In genomic region chr12:71135581-71135980, GRCm38 (mm10) we compare ENCODE assay signal across 9 mouse cellular contexts. TPM values are rescaled to one million over a fixed set of nuclear protein-coding genes. Genes with fewer than 3 reads are reported as not detected.
DNase-seq lines count a peak whose midpoint lies in the region; ATAC-seq and TF ChIP-seq lines count a peak whose summit lies in the region.
"Had no signal": no experiment of that assay in that cellular context is flagged by ENCODE, and none has a peak within 500 bp of the region (broad histone marks: within the 10 kb centered on the region; RNA-seq: fewer than 3 reads in every experiment).

No protein-coding gene starts in this region.

- H3K9ac ChIP-seq in lung, postnatal 0 days (replicated peaks; ENCODE audit: low read depth) = peak overlapping the region; percentile 89; the same call in 1 of the 2 replicates
- H3K9ac ChIP-seq in forebrain, embryonic 13.5 days = peak overlapping the region; percentile 90
- no peak overlapping the region for H3K9ac ChIP-seq in limb, embryonic 12.5 days (replicated peaks)
- peak overlapping the region; percentile 54 for H3K9ac ChIP-seq in stomach, embryonic 16.5 days (ENCODE audit: low read length)

- no peaks in the 10 kb centered on the region for H3K27me3 ChIP-seq in lung, postnatal 0 days (replicated peaks; ENCODE audit: insufficient read depth, low read length)
- no peaks in the 10 kb centered on the region for H3K27me3 ChIP-seq in forebrain, embryonic 13.5 days
- no peaks in the 10 kb centered on the region for H3K27me3 ChIP-seq in limb, embryonic 12.5 days
- H3K27me3 ChIP-seq in stomach, embryonic 16.5 days (ENCODE audit: control insufficient read depth, insufficient read depth, low read length) = no peaks in the 10 kb centered on the region

- peaks cover 3% of the 10 kb centered on the region; the same call in 1 of the 2 replicates for H3K4me1 ChIP-seq in lung, postnatal 0 days (ENCODE audit: insufficient read depth, low read depth, low read length)
- H3K4me1 ChIP-seq in lung, adult 2 months (ENCODE audit: control insufficient read depth, insufficient read depth, low read length) = peaks cover 6% of the 10 kb centered on the region; the same call in 1 of the 2 replicates
- peaks cover 39% of the 10 kb centered on the region for H3K4me1 ChIP-seq in forebrain, embryonic 13.5 days
- H3K4me1 ChIP-seq in limb, embryonic 12.5 days (replicated peaks) = peaks cover 26% of the 10 kb centered on the region
- peaks cover 16% of the 10 kb centered on the region for H3K4me1 ChIP-seq in stomach, embryonic 16.5 days (ENCODE audit: control insufficient read depth, insufficient read depth, low read length)

- WGBS in lung, postnatal 0 days = 15% methylated on average over 5 of the region's 5 CpGs
- WGBS in lung, adult 2 months = 17% methylated on average over 5 of the region's 5 CpGs
- 24% methylated on average over 5 of the region's 5 CpGs for WGBS in forebrain, embryonic 13.5 days
- 27% methylated on average over 5 of the region's 5 CpGs for WGBS in limb, embryonic 12.5 days
- 26% methylated on average over 5 of the region's 5 CpGs for WGBS in stomach, embryonic 16.5 days

- H3K36me3 ChIP-seq in lung, postnatal 0 days (ENCODE audit: insufficient read depth, low read length) = no peaks in the 10 kb centered on the region; the same call in 1 of the 2 replicates
- peaks cover 29% of the 10 kb centered on the region for H3K36me3 ChIP-seq in forebrain, embryonic 13.5 days (ENCODE audit: poor library complexity, severe bottlenecking)
- peaks cover 27% of the 10 kb centered on the region for H3K36me3 ChIP-seq in limb, embryonic 12.5 days
- peaks cover 3% of the 10 kb centered on the region; the same call in 1 of the 2 replicates for H3K36me3 ChIP-seq in stomach, embryonic 16.5 days (ENCODE audit: control insufficient read depth, insufficient read depth, low read length)

- H3K4me2 ChIP-seq in lung, postnatal 0 days (replicated peaks; ENCODE audit: low read depth, low read length) = peak overlapping the region; percentile 97
- H3K4me2 ChIP-seq in forebrain, embryonic 13.5 days = peak overlapping the region; percentile 93
- H3K4me2 ChIP-seq in limb, embryonic 12.5 days = peak overlapping the region; percentile 76
- peak overlapping the region; percentile 77 for H3K4me2 ChIP-seq in stomach, embryonic 16.5 days (ENCODE audit: low read depth, low read length)

- no peaks in the 10 kb centered on the region for H3K9me3 ChIP-seq in lung, postnatal 0 days (ENCODE audit: low read length)
- no peaks in the 10 kb centered on the region for H3K9me3 ChIP-seq in forebrain, embryonic 13.5 days (replicated peaks)
- no peaks in the 10 kb centered on the region for H3K9me3 ChIP-seq in limb, embryonic 12.5 days
- H3K9me3 ChIP-seq in stomach, embryonic 16.5 days (replicated peaks; ENCODE audit: control insufficient read depth, low read length) = no peaks in the 10 kb centered on the region

- TF ChIP-seq CTCF in lung, postnatal 0 days (IDR thresholded peaks at IDR 0.05) = no peak
- no peak for TF ChIP-seq CTCF in lung, adult 2 months (IDR thresholded peaks at IDR 0.05; ENCODE audit: insufficient read depth, low read length)

- no peak for TF ChIP-seq POLR2A in lung, adult 2 months (IDR thresholded peaks at IDR 0.05; ENCODE audit: borderline replicate concordance, extremely low read depth, low read depth, low read length)

- H3K27ac ChIP-seq in lung, postnatal 0 days (ENCODE audit: low read length) = no peak overlapping the region
- no peak overlapping the region for H3K27ac ChIP-seq in forebrain, embryonic 13.5 days
- no peak overlapping the region for H3K27ac ChIP-seq in limb, embryonic 12.5 days
- no peak overlapping the region for H3K27ac ChIP-seq in stomach, embryonic 16.5 days (ENCODE audit: low read length)

- no peak for TF ChIP-seq EP300 in lung, postnatal 0 days (IDR thresholded peaks at IDR 0.05)

- no peak for DNase-seq in lung, postnatal 0 days (ENCODE audit: low spot score)
- DNase-seq in lung, adult 2 months = no peak
- DNase-seq in left cerebral cortex, postnatal 4 days = no peak
- no peak for DNase-seq in adrenal gland, postnatal 4 days (ENCODE audit: low spot score in 2 of 2)
- DNase-seq in frontal cortex, postnatal 14 days (ENCODE audit: low spot score in 2 of 2) = no peak
- DNase-seq: lung, adult 18-20 months had no signal

- no peak for ATAC-seq in lung, postnatal 0 days
- no peak for ATAC-seq in forebrain, embryonic 13.5 days
- ATAC-seq in limb, embryonic 12.5 days (ENCODE audit: insufficient number of reproducible peaks, insufficient read depth, low FRiP score, low TSS enrichment, low read depth) = no peak
- no peak for ATAC-seq in stomach, embryonic 16.5 days (ENCODE audit: insufficient read depth, low FRiP score)

- intact Hi-C loops in left cerebral cortex, postnatal 4 days (cut with DNase I) = no loop called here

- H3K4me3 ChIP-seq in lung, postnatal 0 days (ENCODE audit: low read depth, low read length) = peak overlapping the region; percentile 80; the same call in 1 of the 2 replicates
- no peak overlapping the region for H3K4me3 ChIP-seq in lung, adult 2 months (replicated peaks; ENCODE audit: extremely low read depth, low read depth, low read length)
- peak overlapping the region; percentile 80 for H3K4me3 ChIP-seq in forebrain, embryonic 13.5 days
- peak overlapping the region; percentile 93 for H3K4me3 ChIP-seq in limb, embryonic 12.5 days (replicated peaks)
- H3K4me3 ChIP-seq in stomach, embryonic 16.5 days (replicated peaks; ENCODE audit: low read length) = peak overlapping the region; percentile 98

RNA-seq across cellular contexts. Expression of gene Timm9, which starts 0.9 kb away (rescaled TPM):
- 33.3 and 36.2 TPM in 2 replicates for polyA plus RNA-seq in lung, postnatal 0 days (2015; fragmentation: Nextera tagmentation; extraction: Ambion mirVana)
- polyA plus RNA-seq in lung, adult 2 months (2012; rRNA removed) = 6.2 and 7.9 TPM in 2 replicates
- 78.2 and 85.3 TPM in 2 replicates for polyA plus RNA-seq in forebrain, embryonic 13.5 days (2015; fragmentation: Nextera tagmentation; extraction: Ambion mirVana)
- 76.3 and 77.8 TPM in 2 replicates for polyA plus RNA-seq in limb, embryonic 12.5 days (2016; fragmentation: Nextera tagmentation; extraction: Ambion mirVana)
- polyA plus RNA-seq in stomach, embryonic 16.5 days (2015; fragmentation: Nextera tagmentation; extraction: Ambion mirVana) = 75.9 and 76.1 TPM in 2 replicates
- 10 to 100 TPM; 71.2 to 75.9 TPM for total RNA-seq in left cerebral cortex, postnatal 4 days (2021)
- total RNA-seq in adrenal gland, postnatal 4 days (2021) = 10 to 100 TPM; 53.4 to 55.1 TPM

RNA-seq across cellular contexts. Expression of gene 2700049A03Rik, which starts 1.1 kb away (rescaled TPM):
- polyA plus RNA-seq in lung, postnatal 0 days (2015; fragmentation: Nextera tagmentation; extraction: Ambion mirVana) = 8.1 TPM in 2 replicates
- 1.9 and 2.3 TPM in 2 replicates for polyA plus RNA-seq in lung, adult 2 months (2012; rRNA removed)
- 23.9 and 24.5 TPM in 2 replicates for polyA plus RNA-seq in forebrain, embryonic 13.5 days (2015; fragmentation: Nextera tagmentation; extraction: Ambion mirVana)
- 16.6 and 19.0 TPM in 2 replicates for polyA plus RNA-seq in limb, embryonic 12.5 days (2016; fragmentation: Nextera tagmentation; extraction: Ambion mirVana)
- 8.4 and 11.3 TPM in 2 replicates for polyA plus RNA-seq in stomach, embryonic 16.5 days (2015; fragmentation: Nextera tagmentation; extraction: Ambion mirVana)
- total RNA-seq in left cerebral cortex, postnatal 4 days (2021) = 10 to 100 TPM in 1 of 2 experiments, 1 to 10 TPM in 1; 9.5 to 10.2 TPM
- 10 to 100 TPM; 13.3 to 15.1 TPM for total RNA-seq in adrenal gland, postnatal 4 days (2021)

RNA-seq across cellular contexts. Expression of gene Tomm20l, which starts 24.4 kb away (rescaled TPM):
- polyA plus RNA-seq in lung, postnatal 0 days (2015; fragmentation: Nextera tagmentation; extraction: Ambion mirVana) = 0.86 and 1.0 TPM in 2 replicates
- polyA plus RNA-seq in lung, adult 2 months (2012; rRNA removed) = not detected in 2 replicates
- not detected in 2 replicates for polyA plus RNA-seq in forebrain, embryonic 13.5 days (2015; fragmentation: Nextera tagmentation; extraction: Ambion mirVana)
- polyA plus RNA-seq in limb, embryonic 12.5 days (2016; fragmentation: Nextera tagmentation; extraction: Ambion mirVana) = not detected in 2 replicates
- not detected in 2 replicates for polyA plus RNA-seq in stomach, embryonic 16.5 days (2015; fragmentation: Nextera tagmentation; extraction: Ambion mirVana)
- total RNA-seq in left cerebral cortex, postnatal 4 days (2021) = not detected
- total RNA-seq in adrenal gland, postnatal 4 days (2021) = 1 to 10 TPM; 5.3 to 7.3 TPM
